Mouse (Mus musculus) gonadal fat pad, adult 2 months (tissue): ENCODE results near the gene Trpm3. TPM values are rescaled to one million over a fixed set of nuclear protein-coding genes. Genes with fewer than 3 reads are reported as not detected.
"Not testable (repeated sequence)": the region's sequence is repeated elsewhere in the genome, so short reads cannot be mapped to it uniquely, and the experiment has no call there.

Experiments used
- DNase-seq: peaks from one replicate; pipeline ENCODE4 v3.0.0-alpha.2; 2012; ENCODE audit warnings: low read depth
- polyA plus RNA-seq: library from polyadenylated mRNA; depleted of rRNA; stranded (reverse); fragments of >200 nt; gene quantifications from 2 replicates; pipeline ENCODE4 v1.2.3, GENCODE M21; 2012

Gene Trpm3
- polyA plus RNA-seq, 1 experiment, result 16.0 TPM

- no peak for DNase-seq
These were observed 826.6 kb downstream of the Trpm3 start for GRCm38 (mm10) chr19:22965470-22965869.

DNA sequence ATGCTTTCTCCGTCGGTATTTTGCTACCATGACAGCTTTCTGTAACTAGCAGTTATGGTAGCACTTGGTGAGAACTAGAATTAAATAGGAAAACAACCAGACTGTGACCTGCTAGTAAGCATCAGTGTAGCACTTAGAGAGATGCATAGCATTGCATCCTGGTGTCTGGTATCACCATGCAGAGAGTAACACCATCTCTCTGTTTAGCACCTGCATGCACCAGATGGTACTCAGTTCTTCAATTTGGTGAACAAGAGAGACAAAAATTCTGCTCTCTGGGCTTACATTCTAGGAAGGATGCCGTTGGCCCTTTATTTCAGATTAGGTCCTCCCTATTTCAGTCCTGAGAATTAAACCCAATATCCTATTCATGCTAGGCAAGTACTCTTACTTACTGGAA lies 834.4 kb downstream of the Trpm3 start:
- no peak for DNase-seq

GRCm38 (mm10) chr19:22973727-22974126 lies 834.9 kb downstream of the Trpm3 start:
- DNase-seq, result no peak

- no peak for DNase-seq
These were observed 837.0 kb downstream of the Trpm3 start for GRCm38 (mm10) chr19:22975801-22976200.

DNA sequence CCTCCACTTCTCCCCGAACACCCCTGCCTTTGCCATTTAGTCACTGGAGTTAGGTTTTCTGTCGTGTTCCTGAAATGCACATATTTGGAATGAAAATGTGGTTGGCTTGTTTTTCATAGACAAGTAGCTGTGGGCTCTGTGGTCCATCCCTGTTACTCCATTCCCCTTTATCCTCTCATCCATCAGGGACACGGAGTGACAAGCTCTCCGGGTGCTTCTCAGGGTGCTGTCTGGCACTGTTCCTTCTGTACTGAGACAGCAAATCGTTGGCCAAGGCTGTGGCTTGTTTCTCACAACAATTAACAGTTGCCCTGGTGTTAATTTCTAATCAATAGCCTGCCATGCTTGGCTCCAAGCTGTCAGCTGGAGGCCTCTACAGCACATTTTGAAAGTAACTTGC lies 838.7 kb downstream of the Trpm3 start:
- no peak for DNase-seq

DNA sequence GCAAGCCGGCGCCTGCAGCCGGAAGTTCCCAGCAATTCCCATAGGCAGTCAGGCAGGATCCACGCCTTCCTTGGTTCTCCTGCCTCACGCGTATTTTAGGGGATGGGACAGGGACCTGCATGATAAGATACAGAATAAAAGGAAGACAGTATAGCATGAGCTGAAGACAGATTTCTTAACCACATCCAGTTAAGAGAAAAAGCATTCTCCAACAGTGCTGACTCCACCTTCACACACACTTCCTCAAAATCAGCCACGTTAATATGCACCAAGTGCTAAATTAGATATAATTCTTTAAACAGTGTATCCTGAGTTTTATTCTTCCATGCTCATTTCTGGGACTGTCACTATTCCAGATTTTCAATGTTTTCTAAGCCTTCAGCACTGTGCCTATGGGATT lies 839.9 kb downstream of the Trpm3 start:
- DNase-seq, result no peak

DNA sequence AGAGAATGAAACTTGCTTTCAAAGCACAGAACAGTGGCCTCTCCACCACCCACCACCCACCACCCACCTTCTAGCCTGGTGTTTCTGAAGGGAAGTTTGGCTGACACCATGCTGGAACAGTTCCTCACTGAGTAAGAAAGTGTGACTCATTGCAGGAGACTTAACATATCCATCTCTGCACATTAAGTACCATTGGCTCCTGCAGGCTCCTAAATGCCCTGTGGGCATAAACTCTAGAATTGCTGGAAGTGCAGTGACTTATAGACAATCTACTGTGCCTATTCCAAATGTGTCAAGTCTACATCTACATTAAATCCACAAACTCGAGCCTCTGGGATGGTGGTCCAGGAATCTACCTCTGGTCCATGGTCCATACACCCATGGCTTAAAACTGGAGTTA lies 840.3 kb downstream of the Trpm3 start:
- DNase-seq, result no peak

- no peak for DNase-seq
These were observed 849.1 kb downstream of the Trpm3 start for GRCm38 (mm10) chr19:22987914-22988313.

DNA sequence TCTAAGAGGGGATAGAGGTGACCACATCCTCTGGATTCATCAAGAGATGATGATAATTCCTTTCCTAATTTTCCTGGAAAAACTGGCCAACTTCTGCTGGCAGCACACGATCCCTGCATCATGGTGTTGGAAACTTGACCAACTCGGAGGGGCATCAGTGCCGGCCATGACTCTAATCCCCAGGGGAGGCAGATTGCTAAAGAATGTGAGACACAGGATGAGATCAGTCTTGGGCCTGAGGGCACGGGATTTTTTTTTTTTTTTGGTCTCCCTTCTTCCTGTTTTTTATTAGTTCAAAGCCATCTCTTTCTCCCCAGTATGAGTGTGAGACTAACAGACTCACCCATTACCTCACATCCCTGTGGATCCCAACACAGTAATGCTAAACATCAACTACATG lies 855.1 kb downstream of the Trpm3 start:
- no peak for DNase-seq

GRCm38 (mm10) chr19:22994531-22994930 lies 855.7 kb downstream of the Trpm3 start:
- DNase-seq, result no peak

DNA sequence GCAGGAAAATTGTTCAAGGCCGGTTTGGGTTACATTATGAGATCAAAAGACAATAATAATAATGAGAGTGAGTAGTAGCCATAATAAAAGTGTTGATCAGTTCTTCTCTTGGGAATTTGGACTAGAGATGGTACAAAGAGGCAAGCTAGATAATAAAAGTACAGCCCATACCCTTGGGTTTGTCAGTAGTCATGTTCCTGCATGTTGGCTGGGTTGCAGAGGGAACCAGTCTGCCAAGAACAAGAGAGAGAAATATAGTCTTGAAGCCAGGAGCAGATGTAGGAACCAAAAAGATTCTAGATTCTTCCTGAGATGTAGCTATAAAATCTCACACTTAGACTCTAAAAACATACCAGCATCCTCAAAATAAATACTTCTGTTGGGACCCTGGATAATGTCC lies 861.4 kb downstream of the Trpm3 start:
- DNase-seq, result no peak

DNA sequence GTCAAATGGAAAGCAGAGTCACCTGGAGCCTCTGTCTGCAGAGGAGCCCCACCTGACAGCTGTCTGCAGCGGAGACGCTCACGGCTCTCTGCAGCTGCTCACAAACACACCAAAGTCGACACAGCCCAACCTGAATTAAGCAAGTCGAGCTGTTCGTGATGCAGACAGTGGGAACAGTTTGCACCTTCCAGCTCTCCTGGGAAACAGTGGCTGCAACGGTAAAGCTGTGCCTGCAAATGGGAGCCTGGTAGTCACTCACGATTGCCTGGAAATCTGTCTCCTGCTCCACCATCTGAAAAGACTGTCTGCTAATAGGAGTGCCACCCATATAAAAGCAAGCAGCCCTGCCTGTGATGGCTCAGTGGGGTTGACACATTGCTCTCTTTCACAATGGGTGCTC lies 865.0 kb downstream of the Trpm3 start:
- DNase-seq, result no peak

GRCm38 (mm10) chr19:23005851-23006250 lies 867.0 kb downstream of the Trpm3 start:
- no peak for DNase-seq

DNA sequence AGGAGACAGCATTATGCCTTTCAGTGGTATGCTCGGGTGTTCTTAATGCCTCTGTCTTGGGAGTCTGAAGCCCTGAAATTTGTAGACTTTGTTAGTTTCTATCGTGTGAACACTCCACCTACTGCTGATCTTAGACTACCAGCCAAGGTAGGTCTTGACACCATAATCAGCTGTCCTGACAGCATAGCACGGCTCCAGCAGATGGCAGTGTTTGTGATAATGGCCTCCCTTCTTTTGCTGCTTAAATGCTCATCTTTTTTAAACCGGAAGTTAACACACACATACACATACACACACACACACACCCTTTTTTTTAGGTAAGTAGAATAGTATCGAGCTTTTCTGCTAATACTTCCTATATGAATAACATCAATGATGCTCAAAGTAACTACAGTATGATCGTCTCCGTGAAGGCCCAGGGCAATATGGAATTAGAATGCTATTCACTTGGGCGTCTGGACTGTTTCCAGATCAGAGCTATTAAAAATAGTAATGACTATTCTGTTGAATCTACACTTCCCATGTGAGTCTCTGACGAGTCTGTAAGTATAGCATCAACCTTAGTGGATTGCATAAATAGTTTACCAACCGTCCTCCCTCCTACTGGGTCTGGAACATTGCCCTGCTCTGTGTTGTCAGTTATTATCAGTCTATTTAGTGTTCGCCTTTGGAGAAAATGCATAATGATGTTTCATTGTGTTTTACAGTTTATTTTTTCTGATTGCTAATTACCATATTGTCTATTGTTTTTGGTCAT lies 867.8 kb downstream of the Trpm3 start:
- no peak for DNase-seq

GRCm38 (mm10) chr19:23013695-23014094 lies 874.8 kb downstream of the Trpm3 start:
- DNase-seq, result no peak

GRCm38 (mm10) chr19:23015516-23015915 lies 876.7 kb downstream of the Trpm3 start:
- no peak for DNase-seq

- DNase-seq, result no peak
These were observed 879.4 kb downstream of the Trpm3 start for GRCm38 (mm10) chr19:23018186-23018727.

GRCm38 (mm10) chr19:23022902-23023301 lies 884.1 kb downstream of the Trpm3 start:
- DNase-seq, result no peak

- DNase-seq, result no peak
These were observed 884.6 kb downstream of the Trpm3 start for GRCm38 (mm10) chr19:23023316-23023960.

GRCm38 (mm10) chr19:23024821-23025220 lies 886.0 kb downstream of the Trpm3 start:
- DNase-seq, result no peak

GRCm38 (mm10) chr19:23026427-23026826 lies 887.6 kb downstream of the Trpm3 start:
- no peak for DNase-seq

GRCm38 (mm10) chr19:23028283-23028682 lies 889.4 kb downstream of the Trpm3 start:
- DNase-seq, result peak; percentile 36

GRCm38 (mm10) chr19:23033343-23033742 lies 894.5 kb downstream of the Trpm3 start:
- not testable (repeated sequence) for DNase-seq
